Mouse (Mus musculus): ENCODE data around the gene Sgf29. TPM values are rescaled to one million over a fixed set of nuclear protein-coding genes. Genes with fewer than 3 reads are reported as not detected.

The Sgf29 gene
- total RNA-seq, 2 experiments from 2014 or later = 27.8 to 28.4 TPM

GRCm38 (mm10) chr7:126707442-126708174 lies 58.5 kb downstream of the Sgf29 start, which contains the start of gene Coro1a:
Gene Coro1a, minus strand, starts transcription at chr7:126707787.
- no peak for TF ChIP-seq CTCF (conservative IDR thresholded peaks at IDR 0.05)
- Histone ChIP-seq H3K4me3 (no peak within 1 kb of the TSS), H3K27ac (no peak within 1 kb of the TSS)
- no peak for DNase-seq (ENCODE audit: low spot score in 2 of 2)

- no peak for TF ChIP-seq CTCF (conservative IDR thresholded peaks at IDR 0.05)
- no peak overlapping the region for H3K27ac ChIP-seq
- no peak overlapping the region for H3K4me3 ChIP-seq
- no peak for DNase-seq (ENCODE audit: low spot score in 2 of 2)
Observed at GRCm38 (mm10) chr7:126708175-126708952, 59.3 kb downstream of the Sgf29 start.

GRCm38 (mm10) chr7:126710266-126710665 lies 61.2 kb downstream of the Sgf29 start:
- Histone ChIP-seq H3K4me3 (no peak overlapping the region), H3K27ac (peak overlapping the region; percentile 53; the same call in 1 of the 2 replicates)
- DNase-seq (ENCODE audit: low spot score in 2 of 2) = no peak
- no peak for TF ChIP-seq CTCF (conservative IDR thresholded peaks at IDR 0.05)

GRCm38 (mm10) chr7:126711910-126712309 lies 62.8 kb downstream of the Sgf29 start:
- no peak for TF ChIP-seq CTCF (conservative IDR thresholded peaks at IDR 0.05)
- no peak for DNase-seq (ENCODE audit: low spot score in 2 of 2)
- Histone ChIP-seq H3K4me3 (no peak overlapping the region), H3K27ac (no peak overlapping the region)

GRCm38 (mm10) chr7:126715679-126716078 lies 66.6 kb downstream of the Sgf29 start:
- DNase-seq (ENCODE audit: low spot score in 2 of 2) = no peak
- H3K4me3 ChIP-seq = no peak overlapping the region
- no peak overlapping the region for H3K27ac ChIP-seq
- TF ChIP-seq CTCF (conservative IDR thresholded peaks at IDR 0.05) = no peak

GRCm38 (mm10) chr7:126717566-126717965 lies 68.5 kb downstream of the Sgf29 start:
- Histone ChIP-seq H3K27ac (no peak overlapping the region), H3K4me3 (no peak overlapping the region)
- TF ChIP-seq CTCF (conservative IDR thresholded peaks at IDR 0.05) = no peak
- DNase-seq (ENCODE audit: low spot score in 2 of 2) = no peak

- DNase-seq (ENCODE audit: low spot score in 2 of 2) = peak in 1 of 2 experiments; percentile 15
- peak; percentile 70 for TF ChIP-seq CTCF (conservative IDR thresholded peaks at IDR 0.05)
- no peak overlapping the region for H3K27ac ChIP-seq
Observed at GRCm38 (mm10) chr7:126718787-126719337, 69.8 kb downstream of the Sgf29 start.

GRCm38 (mm10) chr7:126721635-126722034 lies 72.5 kb downstream of the Sgf29 start:
- Histone ChIP-seq H3K27ac (no peak overlapping the region), H3K4me3 (no peak overlapping the region)
- DNase-seq (ENCODE audit: low spot score in 2 of 2) = no peak
- TF ChIP-seq CTCF (conservative IDR thresholded peaks at IDR 0.05) = no peak

More at GRCm38 (mm10) chr7:126718787-126719337, 69.8 kb downstream of the Sgf29 start:
- no peak overlapping the region for H3K4me3 ChIP-seq

Other genes starting within 250 kb of the Sgf29 start
- gene Cd19, start 234.4 kb upstream of the Sgf29 start, total RNA-seq (2021) = not detected
- gene Rabep2, start 220.6 kb upstream of the Sgf29 start, total RNA-seq (2021) = 10 to 100 TPM; 13.5 to 14.7 TPM
- under 1 TPM; 0.81 to 0.84 TPM for gene Atp2a1, start 186.2 kb upstream of the Sgf29 start, total RNA-seq (2021)
- gene Sh2b1, start 173.9 kb upstream of the Sgf29 start, total RNA-seq (2021) = 10 to 100 TPM; 69.1 to 70.1 TPM
- 10 to 100 TPM; 81.9 to 86.7 TPM for gene Tufm, start 161.9 kb upstream of the Sgf29 start, total RNA-seq (2021)
- 100 to 1,000 TPM; 132 to 133 TPM for gene Atxn2l, start 145.9 kb upstream of the Sgf29 start, total RNA-seq (2021)
- 100 to 1,000 TPM; 174 to 190 TPM for gene Eif3c, start 82.9 kb upstream of the Sgf29 start, total RNA-seq (2021)
- gene Apobr, start 64.4 kb upstream of the Sgf29 start, total RNA-seq (2021) = under 1 TPM; 0.37 to 0.44 TPM
- 10 to 100 TPM; 28.4 to 36.4 TPM for gene Cln3, start 63.5 kb upstream of the Sgf29 start, total RNA-seq (2021)
- gene Il27, start 54.4 kb upstream of the Sgf29 start, total RNA-seq (2021) = not detected
- 10 to 100 TPM; 10.3 to 12.2 TPM for gene Nupr1, start 18.4 kb upstream of the Sgf29 start, total RNA-seq (2021)
- 1 to 10 TPM; 9.1 to 9.4 TPM for gene Sult1a1, start 27.1 kb downstream of the Sgf29 start, total RNA-seq (2021)
- 100 to 1,000 TPM; 103 to 112 TPM for gene Bola2, start 46.1 kb downstream of the Sgf29 start, total RNA-seq (2021)
- 10 to 100 TPM; 18.9 to 22.3 TPM for gene Slx1b, start 46.5 kb downstream of the Sgf29 start, total RNA-seq (2021)
- 100 to 1,000 TPM; 130 to 135 TPM for gene Coro1a, start 58.5 kb downstream of the Sgf29 start, total RNA-seq (2021)
- 100 to 1,000 TPM; 170 to 175 TPM for gene Mapk3, start 110.3 kb downstream of the Sgf29 start, total RNA-seq (2021)
- gene Gdpd3, start 117.0 kb downstream of the Sgf29 start, total RNA-seq (2021) = 1 to 10 TPM; 3.1 to 7.0 TPM
- 100 to 1,000 TPM; 283 to 289 TPM for gene Ypel3, start 127.6 kb downstream of the Sgf29 start, total RNA-seq (2021)
- gene Tbx6, start 132.2 kb downstream of the Sgf29 start, total RNA-seq (2021) = 1 to 10 TPM in 1 of 2 experiments, under 1 TPM in 1; 0.54 to 1.0 TPM
- gene Ppp4c, start 143.2 kb downstream of the Sgf29 start, total RNA-seq (2021) = 10 to 100 TPM; 50.2 to 54.9 TPM
- gene Fam57b, start 148.4 kb downstream of the Sgf29 start, total RNA-seq (2021) = 10 to 100 TPM; 73.8 to 74.7 TPM
- gene 4930451I11Rik, start 182.3 kb downstream of the Sgf29 start, total RNA-seq (2021) = not detected
- 10 to 100 TPM; 19.2 to 20.5 TPM for gene Doc2a, start 198.1 kb downstream of the Sgf29 start, total RNA-seq (2021)
- 10 to 100 TPM; 32.2 to 38.5 TPM for gene Hirip3, start 212.7 kb downstream of the Sgf29 start, total RNA-seq (2021)
- gene Ino80e, start 213.1 kb downstream of the Sgf29 start, total RNA-seq (2021) = 10 to 100 TPM; 49.2 to 49.4 TPM
- gene Taok2, start 235.4 kb downstream of the Sgf29 start, total RNA-seq (2021) = 100 to 1,000 TPM; 154 to 163 TPM